Mouse (Mus musculus) left cerebral cortex, postnatal 36 days (tissue): ENCODE measurements around the gene Prcd. TPM values are rescaled to one million over a fixed set of nuclear protein-coding genes. Genes with fewer than 3 reads are reported as not detected.
"Not testable (repeated sequence)": the region's sequence is repeated elsewhere in the genome, so short reads cannot be mapped to it uniquely, and the experiment has no call there.

Experiments used
- DNase-seq, 2 experiments: peaks; one replicate each; pipeline ENCODE4 v3.0.0; 2021 to 2022; ENCODE audit warnings: low spot score in 2 of 2, mixed read lengths in 1 of 2
- intact Hi-C: fragments of 180-260 bp; cut with DNase I; formaldehyde crosslinking; loops from one replicate; pipeline ENCODE4 v1.15.1; 2025
- total RNA-seq, 2 experiments: library from RNA; stranded (reverse); gene quantifications; 2 replicates each; pipeline ENCODE4 v1.2.3; 2021

Gene Prcd
- total RNA-seq: 1 to 10 TPM; 4.3 to 6.2 TPM

GRCm38 (mm10) chr11:116653234-116653633 lies at the start of gene Prcd:
Prcd (plus strand) TSS chr11:116653534.
- intact Hi-C loops: no loop called here
- DNase-seq: no peak

- intact Hi-C loops: no loop called here
- DNase-seq: no peak
Measured at GRCm38 (mm10) chr11:116604097-116604496, 49.2 kb upstream of the Prcd start.

- intact Hi-C loops: no loop called here
Measured at GRCm38 (mm10) chr11:116607717-116608116, 45.6 kb upstream of the Prcd start.

GRCm38 (mm10) chr11:116609965-116610630 lies 43.2 kb upstream of the Prcd start:
- no peak for DNase-seq
- intact Hi-C loops: no loop called here

More at GRCm38 (mm10) chr11:116607717-116608116, 45.6 kb upstream of the Prcd start:
- DNase-seq: no peak

- DNase-seq, intact Hi-C loops: not testable (repeated sequence)
Measured at GRCm38 (mm10) chr11:116611168-116611567, 42.2 kb upstream of the Prcd start.

- intact Hi-C loops: no loop called here
- DNase-seq: no peak
Measured at GRCm38 (mm10) chr11:116611883-116612282, 41.5 kb upstream of the Prcd start.

- no peak for DNase-seq
- intact Hi-C loops: no loop called here
Measured at GRCm38 (mm10) chr11:116612554-116612953, 40.8 kb upstream of the Prcd start.

GRCm38 (mm10) chr11:116613234-116613633 lies 40.1 kb upstream of the Prcd start:
- no peak for DNase-seq
- intact Hi-C loops: no loop called here

GRCm38 (mm10) chr11:116615735-116616437 lies 37.4 kb upstream of the Prcd start:
- DNase-seq: no peak
- intact Hi-C loops: no loop called here

- DNase-seq: no peak
- intact Hi-C loops: no loop called here
Measured at GRCm38 (mm10) chr11:116616438-116617118, 36.8 kb upstream of the Prcd start.

- intact Hi-C loops: no loop called here
- DNase-seq: no peak
Measured at GRCm38 (mm10) chr11:116617641-116618040, 35.7 kb upstream of the Prcd start.

- intact Hi-C loops: no loop called here
- no peak for DNase-seq
Measured at GRCm38 (mm10) chr11:116618666-116619065, 34.7 kb upstream of the Prcd start.

- intact Hi-C loops: no loop called here
- no peak for DNase-seq
Measured at GRCm38 (mm10) chr11:116619156-116619555, 34.2 kb upstream of the Prcd start.

- intact Hi-C loops: no loop called here
Measured at GRCm38 (mm10) chr11:116619561-116619960, 33.8 kb upstream of the Prcd start.

GRCm38 (mm10) chr11:116620073-116620472 lies 33.3 kb upstream of the Prcd start:
- DNase-seq: no peak
- intact Hi-C loops: no loop called here

More at GRCm38 (mm10) chr11:116619561-116619960, 33.8 kb upstream of the Prcd start:
- no peak for DNase-seq

- DNase-seq: no peak
- intact Hi-C loops: no loop called here
Measured at GRCm38 (mm10) chr11:116620559-116621253, 32.6 kb upstream of the Prcd start.

- intact Hi-C loops: no loop called here
- DNase-seq: no peak
Measured at GRCm38 (mm10) chr11:116621258-116621704, 32.1 kb upstream of the Prcd start.

GRCm38 (mm10) chr11:116623281-116624124 lies 29.8 kb upstream of the Prcd start:
- no peak for DNase-seq
- intact Hi-C loops: no loop called here
